Mouse (Mus musculus): ENCODE measurements around the gene BC051665. TPM values are rescaled to one million over a fixed set of nuclear protein-coding genes. Genes with fewer than 3 reads are reported as not detected.
A peak's percentile ranks its signal among the peaks of the same experiment; 100 is the strongest.

BC051665 gene
- total RNA-seq, 2 experiments from 2014 or later: not detected

GRCm38 (mm10) chr13:60745358-60745757 lies 40.8 kb downstream of the BC051665 start:
- peak; percentile 19; the same call in 1 of the 2 replicates for ATAC-seq (replicated peaks; ENCODE audit: low FRiP score, low TSS enrichment, poor library complexity, severe bottlenecking)

- ATAC-seq (replicated peaks; ENCODE audit: low FRiP score, low TSS enrichment, poor library complexity, severe bottlenecking): no peak
These were observed 41.4 kb downstream of the BC051665 start for GRCm38 (mm10) chr13:60744736-60745135.

- peak; percentile 32 for ATAC-seq (replicated peaks; ENCODE audit: low FRiP score, low TSS enrichment, poor library complexity, severe bottlenecking)
These were observed 42.1 kb downstream of the BC051665 start for GRCm38 (mm10) chr13:60744078-60744460.

- peak; percentile 66 for ATAC-seq (replicated peaks; ENCODE audit: low FRiP score, low TSS enrichment, poor library complexity, severe bottlenecking)
These were observed 42.6 kb downstream of the BC051665 start for GRCm38 (mm10) chr13:60743381-60744077.

GRCm38 (mm10) chr13:60742611-60743010 lies 43.6 kb downstream of the BC051665 start:
- no peak for ATAC-seq (replicated peaks; ENCODE audit: low FRiP score, low TSS enrichment, poor library complexity, severe bottlenecking)

- no peak for ATAC-seq (replicated peaks; ENCODE audit: low FRiP score, low TSS enrichment, poor library complexity, severe bottlenecking)
These were observed 45.9 kb downstream of the BC051665 start for GRCm38 (mm10) chr13:60740248-60740647.

GRCm38 (mm10) chr13:60738429-60738828 lies 47.7 kb downstream of the BC051665 start:
- ATAC-seq (replicated peaks; ENCODE audit: low FRiP score, low TSS enrichment, poor library complexity, severe bottlenecking): peak; percentile 65

- peak; percentile 82 for ATAC-seq (replicated peaks; ENCODE audit: low FRiP score, low TSS enrichment, poor library complexity, severe bottlenecking)
These were observed 48.4 kb downstream of the BC051665 start for GRCm38 (mm10) chr13:60737632-60738324.

- ATAC-seq (replicated peaks; ENCODE audit: low FRiP score, low TSS enrichment, poor library complexity, severe bottlenecking): no peak
These were observed 49.6 kb downstream of the BC051665 start for GRCm38 (mm10) chr13:60736421-60737105.

GRCm38 (mm10) chr13:60735306-60735705 lies 50.9 kb downstream of the BC051665 start:
- ATAC-seq (replicated peaks; ENCODE audit: low FRiP score, low TSS enrichment, poor library complexity, severe bottlenecking): no peak

Other genes starting within 250 kb of the BC051665 start
- 13.9 and 19.9 TPM in 2 replicates for gene Dapk1, start 184.4 kb downstream of the BC051665 start, total RNA-seq (2014; fragmentation: Nextera tagmentation)
- gene Dapk1, start 184.4 kb downstream of the BC051665 start, total RNA-seq (2017): 8.2 and 10.4 TPM in 2 replicates
- gene Ctsll3, start 16.5 kb upstream of the BC051665 start, total RNA-seq (2014; fragmentation: Nextera tagmentation): not detected in 2 replicates
- gene Ctsll3, start 16.5 kb upstream of the BC051665 start, total RNA-seq (2017): not detected in 2 replicates
- not detected in 2 replicates for gene 4930486L24Rik, start 78.1 kb upstream of the BC051665 start, total RNA-seq (2014; fragmentation: Nextera tagmentation)
- gene 4930486L24Rik, start 78.1 kb upstream of the BC051665 start, total RNA-seq (2017): 0.15 and 0.99 TPM in 2 replicates
- gene Gm49392, start 110.5 kb upstream of the BC051665 start, total RNA-seq (2014; fragmentation: Nextera tagmentation): not detected in 2 replicates
- gene Gm49392, start 110.5 kb upstream of the BC051665 start, total RNA-seq (2017): not detected in 2 replicates
- 1.9 and 2.1 TPM in 2 replicates for gene Ctla2b, start 111.1 kb upstream of the BC051665 start, total RNA-seq (2014; fragmentation: Nextera tagmentation)
- gene Ctla2b, start 111.1 kb upstream of the BC051665 start, total RNA-seq (2017): 13.2 and 27.5 TPM in 2 replicates
- not detected in 2 replicates for gene Tpbpb, start 118.5 kb upstream of the BC051665 start, total RNA-seq (2014; fragmentation: Nextera tagmentation)
- not detected in 2 replicates for gene Tpbpb, start 118.5 kb upstream of the BC051665 start, total RNA-seq (2017)
- not detected in 2 replicates for gene Gm49393, start 149.2 kb upstream of the BC051665 start, total RNA-seq (2014; fragmentation: Nextera tagmentation)
- gene Gm49393, start 149.2 kb upstream of the BC051665 start, total RNA-seq (2017): not detected in 2 replicates
- gene Gm49391, start 150.2 kb upstream of the BC051665 start, total RNA-seq (2014; fragmentation: Nextera tagmentation): not detected in 2 replicates
- gene Gm49391, start 150.2 kb upstream of the BC051665 start, total RNA-seq (2017): 0.91 and 6.9 TPM in 2 replicates
- 19.0 and 39.1 TPM in 2 replicates for gene Ctla2a, start 150.3 kb upstream of the BC051665 start, total RNA-seq (2014; fragmentation: Nextera tagmentation)
- 93.3 and 277 TPM in 2 replicates for gene Ctla2a, start 150.3 kb upstream of the BC051665 start, total RNA-seq (2017)
- gene Tpbpa, start 155.6 kb upstream of the BC051665 start, total RNA-seq (2014; fragmentation: Nextera tagmentation): not detected in 2 replicates
- gene Tpbpa, start 155.6 kb upstream of the BC051665 start, total RNA-seq (2017): not detected in 2 replicates
- not detected in 2 replicates for gene Ctsj, start 219.6 kb upstream of the BC051665 start, total RNA-seq (2014; fragmentation: Nextera tagmentation)
- gene Ctsj, start 219.6 kb upstream of the BC051665 start, total RNA-seq (2017): not detected in 2 replicates